Mouse (Mus musculus) intestine, embryonic 14.5 days (tissue): ENCODE results near the gene Lonrf2. TPM values are rescaled to one million over a fixed set of nuclear protein-coding genes. Genes with fewer than 3 reads are reported as not detected.

ENCODE experiments used
- ATAC-seq: fragments of 200-750 bp; cut with Nextera tagmentation; replicated peaks from 2 replicates; pipeline ENCODE4 v1.8.0; 2017; ENCODE audit warnings: low read depth, moderate number of reproducible peaks, moderate TSS enrichment, moderate library complexity; ENCODE audit not compliant: low FRiP score, low TSS enrichment
- DNase-seq: peaks from one replicate; pipeline ENCODE4 v3.0.0-alpha.2; 2018; ENCODE audit warnings: low spot score
- H3K27ac ChIP-seq: fragments of 300-500 bp; sonication (generic); 2 replicates; pipeline ENCODE4 v1.5.1; 2014; ENCODE audit warnings: low read depth, mild to moderate bottlenecking, control low read depth
- H3K27me3 ChIP-seq: fragments of 300-500 bp; sonication (generic); replicated peaks from 2 replicates; pipeline ENCODE4 v1.6.1; 2014; ENCODE audit warnings: low read length, control low read depth; ENCODE audit not compliant: control insufficient read depth, insufficient read depth
- H3K36me3 ChIP-seq: fragments of 300-500 bp; sonication (generic); 2 replicates; pipeline ENCODE4 v1.6.1; 2014; ENCODE audit warnings: low read length, control low read depth; ENCODE audit not compliant: control insufficient read depth, insufficient read depth
- H3K4me1 ChIP-seq: fragments of 300-500 bp; sonication (generic); replicated peaks from 2 replicates; pipeline ENCODE4 v1.6.1; 2014; ENCODE audit warnings: low read length, control low read depth, mixed read lengths; ENCODE audit not compliant: control insufficient read depth, insufficient read depth
- H3K4me2 ChIP-seq: fragments of 300-500 bp; sonication (generic); 2 replicates; pipeline ENCODE4 v1.6.1; 2014; ENCODE audit warnings: low read length
- H3K4me3 ChIP-seq: fragments of 300-500 bp; sonication (generic); 2 replicates; pipeline ENCODE4 v1.5.1; 2014; ENCODE audit warnings: low read depth, low read length, control low read depth, mixed read lengths
- H3K9ac ChIP-seq: fragments of 300-500 bp; sonication (generic); 2 replicates; pipeline ENCODE4 v1.6.1; 2014; ENCODE audit warnings: mild to moderate bottlenecking, low read length
- H3K9me3 ChIP-seq: fragments of 300-500 bp; sonication (generic); 2 replicates; pipeline ENCODE4 v1.6.1; 2016; ENCODE audit warnings: low read length, control low read depth; ENCODE audit not compliant: control insufficient read depth
- WGBS: fragments of 180-500 bp; shearing (Covaris S2); extraction: QIAGEN DNeasy Blood & Tissue Kit; methylation state at CpG from one replicate; pipeline ENCODE4 v1.1.7; 2014; 5-methylcytosine and 5-hydroxymethylcytosine counted together
- polyA plus RNA-seq: library from polyadenylated mRNA; unstranded; fragments of >200 nt; fragmentation: Nextera tagmentation; extraction: Ambion mirVana; gene quantifications from 2 replicates; pipeline ENCODE4 v1.2.1, GENCODE M21; 2014

Lonrf2 gene
- polyA plus RNA-seq, 1 experiment from 2014 or later = 2.5 TPM

DNA sequence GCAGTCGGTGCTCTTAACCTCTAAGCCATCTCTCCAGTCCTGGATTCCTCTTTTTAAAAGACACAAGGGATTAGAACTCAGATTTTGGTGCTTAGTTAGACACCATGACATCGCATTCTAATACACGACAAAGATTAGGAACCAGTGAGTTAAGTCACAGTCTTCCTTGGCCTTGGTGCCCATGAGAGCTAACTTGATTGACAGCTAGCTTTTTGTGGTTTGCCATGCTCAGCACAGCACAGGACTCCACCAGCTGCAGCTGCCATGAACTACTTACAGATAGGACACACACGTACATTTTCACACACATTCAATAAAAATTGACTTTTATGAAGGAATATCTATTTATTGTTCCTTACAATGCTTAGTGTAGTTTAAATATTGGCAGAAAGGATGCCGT is 60.8 kb downstream of the Lonrf2 start:
- WGBS = 91% methylated on average over 5 of the region's 5 CpGs
- DNase-seq (no peak), ATAC-seq (no peak)
- no peak overlapping the region for H3K9ac ChIP-seq
- H3K27ac ChIP-seq = no peak overlapping the region
- H3K27me3 ChIP-seq = no peaks in the 10 kb centered on the region
- H3K4me1 ChIP-seq = no peaks in the 10 kb centered on the region
- no peak overlapping the region for H3K4me2 ChIP-seq
- H3K9me3 ChIP-seq = no peaks in the 10 kb centered on the region
- no peaks in the 10 kb centered on the region for H3K36me3 ChIP-seq
- H3K4me3 ChIP-seq = no peak overlapping the region

DNA sequence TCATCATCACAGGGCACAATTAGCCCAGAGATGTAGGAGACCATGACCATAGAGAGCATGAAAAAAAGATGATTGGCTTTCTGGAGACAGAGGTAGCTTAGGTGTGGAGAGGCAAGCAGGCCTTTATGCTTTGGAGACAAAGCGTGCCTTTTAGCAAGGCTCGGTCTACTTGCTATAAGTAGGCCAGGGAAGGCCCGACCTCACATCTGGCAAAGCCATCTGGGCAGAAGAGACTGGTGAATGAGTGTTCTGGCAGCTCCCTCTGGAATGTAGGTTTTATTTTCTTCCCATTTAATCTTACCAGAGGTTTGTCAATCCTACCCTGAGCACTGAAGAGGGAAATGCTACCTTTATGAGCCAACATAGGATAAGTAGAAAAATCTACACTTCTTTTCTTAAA is 65.8 kb downstream of the Lonrf2 start:
- 82% methylated on average over 3 of the region's 3 CpGs for WGBS

DNA sequence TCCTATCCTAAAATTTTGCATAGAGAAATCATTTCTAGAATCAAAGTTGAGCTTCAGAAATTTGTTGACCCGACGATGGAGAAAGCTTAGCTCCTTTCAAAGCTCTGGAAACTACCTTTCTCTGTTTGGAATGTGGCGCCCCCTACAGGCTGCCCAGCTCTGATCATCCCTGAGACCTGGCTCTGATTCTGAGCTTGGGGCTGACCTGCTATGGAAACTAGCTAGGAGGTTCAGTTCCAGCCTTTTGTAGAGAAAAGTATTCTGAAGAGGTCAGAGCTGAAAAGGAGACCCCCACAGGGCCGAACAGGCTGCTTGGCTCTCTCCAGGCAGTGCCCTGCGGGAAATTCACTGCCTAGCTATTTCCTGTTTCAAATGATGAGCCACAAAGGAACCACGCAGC is 66.6 kb downstream of the Lonrf2 start:
- H3K27ac ChIP-seq = no peak overlapping the region
- WGBS = 39% methylated on average over 6 of the region's 6 CpGs
- H3K9ac ChIP-seq = no peak overlapping the region
- H3K27me3 ChIP-seq = no peaks in the 10 kb centered on the region
- ATAC-seq = no peak
- no peaks in the 10 kb centered on the region for H3K9me3 ChIP-seq
- H3K4me2 ChIP-seq = no peak overlapping the region
- no peak overlapping the region for H3K4me3 ChIP-seq
- no peaks in the 10 kb centered on the region for H3K36me3 ChIP-seq
- DNase-seq = peak; percentile 84
- peaks cover 16% of the 10 kb centered on the region for H3K4me1 ChIP-seq

More for the DNA sequence above, 65.8 kb downstream of the Lonrf2 start:
- DNase-seq (no peak), ATAC-seq (no peak)
- Histone ChIP-seq H3K27ac (no peak overlapping the region), H3K27me3 (no peaks in the 10 kb centered on the region), H3K4me3 (no peak overlapping the region), H3K4me2 (no peak overlapping the region), H3K4me1 (peaks cover 16% of the 10 kb centered on the region), H3K9me3 (no peaks in the 10 kb centered on the region), H3K36me3 (no peaks in the 10 kb centered on the region), H3K9ac (no peak overlapping the region)

DNA sequence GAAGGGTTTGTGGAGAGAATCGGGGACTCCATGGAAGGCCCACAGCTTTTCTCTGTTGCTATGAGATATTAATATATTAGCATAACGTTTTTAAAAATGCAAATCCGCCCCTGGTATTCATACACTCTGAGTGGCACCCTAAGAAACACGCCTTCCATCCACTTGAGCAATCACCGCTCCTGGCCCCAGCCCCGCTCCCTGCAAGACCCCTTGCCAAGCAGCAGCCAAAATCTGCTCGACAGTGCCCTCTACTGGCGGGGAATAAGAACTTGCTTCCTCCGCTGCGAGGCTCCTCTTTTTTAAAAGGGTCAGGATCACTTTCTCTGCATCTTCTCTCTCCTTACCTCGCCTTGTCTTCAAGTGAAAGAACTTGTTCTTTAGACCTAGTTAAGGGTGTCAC is 68.7 kb downstream of the Lonrf2 start:
- Histone ChIP-seq H3K4me3 (peak overlapping the region; percentile 24), H3K9me3 (no peaks in the 10 kb centered on the region), H3K27me3 (no peaks in the 10 kb centered on the region), H3K9ac (no peak overlapping the region), H3K27ac (peak overlapping the region; percentile 78; the same call in 1 of the 2 replicates), H3K4me1 (peaks cover 16% of the 10 kb centered on the region), H3K4me2 (peak overlapping the region; percentile 42), H3K36me3 (no peaks in the 10 kb centered on the region)
- no peak for ATAC-seq
- 10% methylated on average over 11 of the region's 11 CpGs for WGBS
- peak; percentile 93 for DNase-seq

DNA sequence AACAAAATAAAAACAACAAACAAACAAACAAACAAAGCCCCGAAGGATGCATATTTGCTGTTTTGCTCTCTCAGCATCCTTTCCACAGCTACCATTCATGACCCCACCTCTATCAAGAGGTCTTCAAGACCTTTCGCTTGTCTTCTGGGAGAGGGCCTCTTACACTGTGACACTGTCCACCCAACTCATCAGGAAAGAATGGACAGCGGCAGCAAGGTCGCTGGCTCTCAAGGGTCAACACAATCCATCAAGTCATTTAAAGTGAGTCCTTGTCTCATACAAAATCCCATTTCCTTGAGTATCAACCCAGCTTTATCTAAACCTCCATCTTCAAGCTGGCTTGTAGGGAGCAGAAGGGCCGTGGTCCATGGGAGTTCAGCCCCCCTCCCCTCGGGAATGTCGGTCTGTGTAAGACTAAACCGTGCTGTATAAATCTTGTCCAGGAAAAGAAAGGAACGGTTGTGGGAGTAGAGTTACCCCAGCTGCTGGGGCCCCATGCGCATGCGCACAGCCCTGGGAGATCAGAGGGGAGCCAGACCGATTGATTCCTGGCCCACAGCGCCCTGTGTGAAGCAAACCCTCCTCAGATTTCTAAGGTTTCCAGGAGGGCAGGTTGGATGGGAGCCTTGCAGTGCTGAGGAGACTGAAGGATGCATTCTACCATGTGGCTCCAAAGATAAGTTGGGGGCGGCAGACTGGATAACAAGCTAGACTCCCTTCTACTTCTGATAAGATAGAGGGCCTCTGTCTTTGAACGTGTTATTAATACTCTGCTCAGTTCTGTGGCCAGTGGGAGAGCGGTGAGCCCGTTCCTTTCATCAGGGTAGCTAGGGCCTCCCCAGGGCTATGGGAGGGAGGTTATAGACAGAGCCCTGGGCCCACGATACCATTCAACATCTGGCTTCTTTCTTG is 69.6 kb downstream of the Lonrf2 start:
- H3K36me3 ChIP-seq = no peaks in the 10 kb centered on the region
- peak overlapping the region; percentile 78 for H3K27ac ChIP-seq
- peak overlapping the region; percentile 33; the same call in 1 of the 2 replicates for H3K9ac ChIP-seq
- DNase-seq (peak; percentile 83), ATAC-seq (peak; percentile 86)
- no peaks in the 10 kb centered on the region for H3K27me3 ChIP-seq
- 18% methylated on average over 18 of the region's 18 CpGs for WGBS
- H3K4me2 ChIP-seq = peak overlapping the region; percentile 42
- peak overlapping the region; percentile 24 for H3K4me3 ChIP-seq
- peaks cover 16% of the 10 kb centered on the region for H3K4me1 ChIP-seq
- no peaks in the 10 kb centered on the region for H3K9me3 ChIP-seq

DNA sequence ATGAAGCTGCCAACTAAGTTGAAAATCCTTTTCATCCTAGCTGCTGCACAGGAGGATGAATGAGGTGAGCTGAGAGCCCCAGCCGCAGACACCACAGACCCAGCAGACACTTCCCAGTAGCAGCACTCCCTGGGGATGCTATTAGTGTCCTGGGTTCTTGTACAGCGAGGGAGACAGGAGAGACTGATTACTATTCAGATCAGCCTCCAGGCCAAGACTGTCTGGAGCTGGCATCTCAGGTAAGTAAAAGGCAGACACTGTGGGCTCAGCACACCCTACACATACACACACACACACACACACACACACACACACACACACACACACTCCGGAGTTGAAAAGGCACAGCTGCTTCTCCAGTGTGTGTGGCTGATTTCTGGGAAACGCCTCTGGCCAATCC is 70.3 kb downstream of the Lonrf2 start:
- Histone ChIP-seq H3K9me3 (no peaks in the 10 kb centered on the region), H3K4me1 (peaks cover 16% of the 10 kb centered on the region), H3K9ac (no peak overlapping the region), H3K4me2 (no peak overlapping the region), H3K27ac (peak overlapping the region; percentile 9; the same call in 1 of the 2 replicates), H3K36me3 (no peaks in the 10 kb centered on the region), H3K4me3 (no peak overlapping the region), H3K27me3 (no peaks in the 10 kb centered on the region)
- ATAC-seq = no peak
- WGBS = 34% methylated on average over 4 of the region's 4 CpGs
- no peak for DNase-seq

DNA sequence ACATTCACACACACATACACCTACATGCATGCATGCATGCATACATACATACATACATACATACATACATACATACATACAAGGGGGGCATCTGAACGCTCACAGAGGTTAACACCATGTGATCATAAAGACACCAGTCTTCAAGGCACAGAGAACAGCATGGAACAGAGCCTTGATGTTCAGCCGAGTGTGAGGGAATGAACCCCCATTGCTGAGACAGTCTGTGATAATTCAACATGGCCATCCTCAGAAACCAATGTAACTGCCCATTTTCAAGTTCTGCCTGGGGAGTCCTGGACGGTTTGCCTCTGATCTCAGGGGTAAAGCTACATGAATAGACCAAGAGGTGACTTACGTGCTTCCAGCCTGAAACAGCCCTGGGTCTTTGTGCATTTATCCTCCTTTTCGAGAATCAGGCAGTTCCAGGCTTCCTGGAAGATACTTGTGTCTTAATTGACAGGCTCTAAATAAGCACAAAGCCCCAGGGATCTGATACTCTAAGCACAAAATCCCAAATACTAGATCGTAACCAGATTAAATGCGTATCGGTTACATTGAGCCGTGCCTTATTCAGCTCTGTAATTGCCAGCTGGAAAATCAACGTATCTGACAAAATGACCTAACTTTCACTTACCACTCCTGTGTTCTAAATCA is 72.4 kb downstream of the Lonrf2 start:
- Histone ChIP-seq H3K4me2 (no peak overlapping the region), H3K4me3 (no peak overlapping the region), H3K27me3 (no peaks in the 10 kb centered on the region), H3K36me3 (no peaks in the 10 kb centered on the region), H3K27ac (no peak overlapping the region), H3K4me1 (peaks cover 16% of the 10 kb centered on the region), H3K9me3 (no peaks in the 10 kb centered on the region), H3K9ac (no peak overlapping the region)
- 79% methylated on average over 10 of the region's 10 CpGs for WGBS
- ATAC-seq (no peak), DNase-seq (no peak)

DNA sequence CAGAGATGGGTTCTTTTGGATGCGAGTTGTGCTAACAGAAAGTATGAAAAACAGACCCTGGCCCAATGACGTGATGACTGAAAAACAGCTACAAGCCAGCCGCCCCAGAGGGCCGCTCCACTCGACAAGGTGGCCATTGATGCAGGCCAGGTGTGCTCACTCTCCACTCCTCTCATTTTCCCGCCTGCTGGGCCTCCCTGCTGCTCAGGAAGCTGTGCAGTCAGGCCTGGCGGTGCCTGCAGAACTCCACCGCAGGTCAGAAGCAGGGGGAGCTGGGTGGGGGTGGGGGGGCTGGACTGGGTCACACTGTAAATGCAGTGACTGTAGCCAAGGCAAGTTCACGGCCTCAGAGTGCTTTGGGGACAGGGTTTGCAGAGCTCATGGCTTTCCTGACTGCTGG is 76.1 kb downstream of the Lonrf2 start:
- H3K9ac ChIP-seq = no peak overlapping the region
- DNase-seq (no peak), ATAC-seq (no peak)
- 23% methylated on average over 9 of the region's 9 CpGs for WGBS
- H3K4me2 ChIP-seq = no peak overlapping the region
- H3K27me3 ChIP-seq = no peaks in the 10 kb centered on the region
- no peaks in the 10 kb centered on the region for H3K36me3 ChIP-seq
- H3K27ac ChIP-seq = no peak overlapping the region
- H3K9me3 ChIP-seq = 0 out of 2 replicates have a peak, but pooled peaks cover 2% of the 10 kb centered on the region
- H3K4me3 ChIP-seq = no peak overlapping the region
- peaks cover 6% of the 10 kb centered on the region for H3K4me1 ChIP-seq
